Mouse (Mus musculus) retina, adult 2 months (tissue): ENCODE measurements around the gene Dpep2nb.
"Not testable (repeated sequence)": the region's sequence is repeated elsewhere in the genome, so short reads cannot be mapped to it uniquely, and the experiment has no call there.

ENCODE experiments used
- DNase-seq: peaks from one replicate; pipeline ENCODE4 v3.0.0-alpha.2; 2012; ENCODE audit warnings: low read depth, low spot score

Dpep2nb gene

DNA sequence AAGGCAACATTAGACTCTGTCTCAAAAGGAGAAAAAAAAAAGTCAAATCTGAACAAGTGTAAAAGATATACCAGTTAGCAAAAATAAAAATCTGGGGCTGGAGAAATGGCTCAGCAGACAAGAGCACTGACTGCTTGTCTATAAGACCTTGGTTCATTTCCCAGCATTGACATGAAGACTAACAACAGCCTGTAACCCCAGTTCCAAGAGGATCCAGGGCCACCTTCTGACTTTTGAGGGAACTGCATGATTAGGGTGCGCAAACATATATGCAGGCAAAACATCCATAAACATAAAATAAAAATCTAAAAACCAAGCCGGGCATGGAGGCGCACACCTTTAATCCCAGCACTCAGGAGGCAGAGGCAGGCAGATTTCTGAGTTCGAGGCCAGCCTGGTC, 638 bp upstream of the Dpep2nb start:
- DNase-seq: no peak

DNA sequence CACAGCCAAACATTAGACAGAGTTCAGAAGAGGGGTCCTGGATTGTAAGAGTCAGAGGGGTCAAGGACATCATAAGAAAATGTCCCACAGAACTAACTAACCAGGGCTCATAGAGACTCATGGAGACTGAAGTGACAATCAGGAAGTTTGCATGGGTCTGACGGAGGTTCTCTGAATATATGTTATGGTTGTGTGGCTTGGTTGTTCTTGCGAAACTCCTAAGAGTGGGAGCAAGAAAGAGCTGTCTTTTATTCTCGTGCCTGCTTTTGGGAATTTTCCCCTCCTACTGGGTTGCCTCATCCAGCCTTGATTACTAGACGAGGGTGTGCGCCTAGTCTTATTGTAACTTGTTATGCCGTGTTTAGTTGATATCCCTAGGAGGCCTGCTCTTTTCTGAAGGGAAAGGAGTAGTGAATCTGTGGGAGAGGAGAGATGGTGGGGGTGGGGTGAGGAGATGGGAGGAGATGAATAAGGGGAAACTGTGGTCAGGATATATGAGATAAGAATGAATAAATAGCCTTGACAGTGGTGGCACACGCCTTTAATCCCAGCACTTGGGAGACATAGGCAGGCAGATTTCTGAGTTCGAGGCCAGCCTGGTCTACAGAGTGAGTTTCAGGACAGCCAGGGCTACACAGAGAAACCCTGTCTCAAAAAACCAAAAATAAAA, 1.1 kb downstream of the Dpep2nb start:
- no peak for DNase-seq

DNA sequence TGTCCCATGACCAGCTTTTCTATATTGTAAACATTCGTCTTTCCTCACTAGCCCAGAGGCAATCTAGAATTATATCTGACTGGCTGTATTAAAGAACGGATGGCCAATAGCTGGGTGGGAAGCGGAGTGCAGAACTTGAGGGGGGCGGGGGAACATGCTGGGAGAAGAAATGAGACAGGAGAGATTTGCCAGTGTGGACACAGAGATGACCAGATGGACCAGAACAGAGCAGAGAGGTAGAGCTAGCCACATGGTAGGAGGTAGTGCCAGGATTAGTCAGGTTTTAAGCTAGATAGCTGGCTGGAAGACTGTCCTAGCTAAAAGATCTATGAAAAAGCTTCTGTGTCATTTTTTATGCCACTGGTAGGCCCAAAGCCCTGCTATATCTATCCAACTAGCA, 3.9 kb downstream of the Dpep2nb start:
- DNase-seq: no peak

DNA sequence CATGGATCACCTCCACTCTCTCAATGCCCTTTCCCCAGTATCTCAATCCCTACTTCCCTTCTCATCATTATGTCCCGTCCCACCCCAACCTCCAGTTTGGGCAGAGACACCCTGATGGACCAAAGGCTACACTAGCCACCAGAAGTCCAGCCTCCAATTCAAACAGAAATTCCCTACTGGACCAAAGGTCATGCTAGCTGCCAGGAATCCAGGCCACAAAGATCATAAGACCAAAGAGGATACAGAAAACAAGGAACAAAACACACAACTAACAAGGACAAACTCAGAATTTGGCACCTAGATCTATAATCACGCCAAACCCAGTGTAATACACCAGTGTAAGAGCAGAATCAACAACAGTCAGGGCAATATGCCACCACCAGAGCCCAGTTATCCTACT, 6.8 kb downstream of the Dpep2nb start:
- no peak for DNase-seq

DNA sequence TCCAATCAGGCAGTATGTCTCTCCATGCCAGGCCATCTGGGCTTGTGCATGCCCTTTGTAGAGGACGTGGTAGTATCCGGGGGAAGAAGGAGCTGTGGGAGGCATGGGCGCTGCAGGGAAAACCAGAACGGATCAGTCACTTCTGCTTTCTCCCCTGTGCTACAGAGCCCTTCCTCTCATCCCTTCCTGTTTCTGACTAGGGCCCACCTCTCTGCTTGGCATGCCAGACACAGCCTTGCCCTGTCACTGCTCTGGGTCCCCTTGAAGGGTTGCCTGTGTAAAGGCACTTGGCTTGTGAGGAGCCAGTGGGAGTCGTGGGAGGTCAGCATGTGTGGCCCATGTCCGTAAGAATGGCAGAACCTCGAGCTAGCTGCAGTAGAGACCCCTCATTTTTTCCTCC, 9.4 kb downstream of the Dpep2nb start:
- DNase-seq: no peak

DNA sequence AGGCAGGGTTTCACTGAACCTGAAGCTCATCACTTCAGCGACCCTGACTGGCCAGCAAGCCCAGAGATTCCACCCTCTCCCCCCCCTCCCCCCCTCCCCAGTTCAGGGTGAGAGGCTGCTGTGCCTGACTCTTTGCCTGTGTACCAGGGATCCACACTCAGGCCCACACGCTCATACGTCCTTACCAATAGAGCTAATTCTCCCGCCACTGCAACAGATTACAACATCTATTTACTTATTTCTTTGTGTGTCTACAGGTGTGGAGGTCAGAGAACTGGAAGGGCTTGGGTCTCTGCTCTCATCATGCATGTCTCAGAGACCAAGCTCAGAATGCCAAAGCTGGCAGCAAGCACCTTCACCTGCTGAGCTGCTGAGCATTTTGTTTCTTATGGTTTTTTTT, 12.5 kb downstream of the Dpep2nb start:
- DNase-seq: no peak

DNA sequence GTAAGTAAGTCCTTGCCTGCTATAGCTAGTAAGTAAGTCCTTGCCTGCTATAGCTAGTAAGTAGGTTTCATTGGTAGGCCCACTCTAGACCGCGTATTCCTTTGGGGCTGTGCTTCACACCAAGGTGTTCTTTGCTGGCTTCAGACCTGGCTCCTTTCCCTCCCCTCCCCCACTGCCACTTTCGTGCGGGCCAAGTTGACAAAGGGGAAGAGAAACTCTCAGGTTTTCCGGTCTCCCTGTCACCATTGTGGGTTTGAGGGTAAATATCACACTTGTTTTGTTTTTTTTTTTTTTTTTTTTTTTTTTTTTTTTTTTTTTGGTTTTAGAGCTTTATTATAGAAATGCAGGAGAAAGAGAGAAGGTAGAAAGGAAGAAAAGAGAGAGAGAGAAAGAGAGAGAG, 13.3 kb downstream of the Dpep2nb start:
- no peak for DNase-seq

DNA sequence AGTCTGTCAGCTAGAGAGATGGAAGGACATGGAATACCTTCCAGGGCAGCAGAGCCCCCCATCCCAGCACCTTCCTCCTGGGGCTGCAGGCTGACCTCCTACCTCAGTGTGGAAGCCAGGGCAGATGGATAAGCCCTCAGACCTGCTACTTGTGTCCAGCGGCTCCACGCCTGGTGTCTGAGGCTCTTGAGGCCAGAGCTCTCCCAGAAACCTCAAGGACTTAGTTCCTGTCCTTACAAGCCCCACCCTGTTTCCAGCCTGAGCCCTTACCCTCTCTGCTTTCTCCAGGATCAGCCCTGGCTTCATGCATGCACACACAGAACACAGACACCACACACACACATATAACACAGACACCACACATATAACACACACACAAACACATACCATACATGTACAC, 14.2 kb downstream of the Dpep2nb start:
- DNase-seq: no peak

DNA sequence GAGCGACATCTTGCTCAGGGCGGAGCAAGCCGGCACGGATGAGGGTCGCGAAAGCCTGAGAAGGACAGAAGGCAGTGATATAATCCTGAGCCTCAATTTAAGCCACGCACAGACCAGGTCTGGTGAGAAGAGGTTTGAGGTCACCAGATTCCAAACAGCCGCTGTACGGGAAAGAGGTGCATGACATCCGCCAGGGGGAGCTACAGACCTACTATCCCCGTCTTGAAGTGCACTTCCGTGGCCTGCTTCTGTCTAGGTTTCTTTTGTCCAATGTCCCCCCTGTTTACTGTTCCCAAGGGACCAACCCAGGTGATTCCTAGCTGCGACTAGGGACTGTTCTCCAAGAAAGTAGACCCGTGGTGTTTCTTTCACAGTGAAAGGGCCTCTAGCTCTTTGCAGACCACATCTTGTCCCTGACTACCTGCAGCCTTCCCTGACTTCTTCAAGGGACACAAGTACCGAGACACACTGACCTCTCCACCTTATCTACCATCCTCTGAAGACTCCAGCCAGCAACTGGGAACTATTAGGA, 14.9 kb downstream of the Dpep2nb start, which contains the start of gene Dus2:
Gene Dus2 (plus strand): TSS at position 482 of the 532 bp plus-strand sequence.
- peak; percentile 63 for DNase-seq

DNA sequence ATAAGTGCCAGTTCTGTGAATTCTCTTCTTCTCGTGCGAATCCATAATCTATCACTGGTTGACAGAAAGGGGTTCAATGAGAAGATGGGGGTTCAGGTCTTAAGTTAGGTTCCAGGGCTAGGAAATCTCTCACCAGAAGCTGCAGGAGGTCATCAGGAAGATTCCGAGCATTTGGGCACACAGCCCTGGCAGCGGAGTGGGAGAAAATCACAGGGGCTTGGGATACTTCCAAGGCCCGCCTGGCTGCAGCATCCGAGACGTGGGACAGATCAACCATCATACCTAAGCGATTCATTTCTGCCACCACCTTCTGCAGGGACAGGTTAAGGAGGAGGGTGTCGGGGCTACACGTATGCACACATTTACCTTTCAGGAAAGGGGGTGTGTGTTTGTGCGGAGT, 17.2 kb downstream of the Dpep2nb start:
- DNase-seq: no peak

DNA sequence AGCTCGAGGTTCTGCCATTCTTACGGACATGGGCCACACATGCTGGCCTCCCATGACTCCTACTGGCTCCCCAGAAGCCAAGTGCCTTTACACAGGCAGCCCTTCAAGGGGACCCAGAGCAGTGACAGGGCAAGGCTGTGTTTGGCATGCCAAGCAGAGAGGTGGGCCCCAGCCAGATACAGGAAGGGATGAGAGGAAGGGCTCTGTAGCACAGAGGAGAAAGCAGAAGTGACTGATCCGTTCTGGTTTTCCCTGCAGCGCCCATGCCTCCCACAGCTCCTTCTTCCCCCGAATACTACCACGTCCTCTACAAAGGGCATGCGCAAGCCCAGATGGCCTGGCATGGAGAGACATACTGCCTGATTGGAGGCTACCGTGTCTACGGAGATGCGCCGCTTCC, 22.4 kb downstream of the Dpep2nb start:
- not testable (repeated sequence) for DNase-seq

DNA sequence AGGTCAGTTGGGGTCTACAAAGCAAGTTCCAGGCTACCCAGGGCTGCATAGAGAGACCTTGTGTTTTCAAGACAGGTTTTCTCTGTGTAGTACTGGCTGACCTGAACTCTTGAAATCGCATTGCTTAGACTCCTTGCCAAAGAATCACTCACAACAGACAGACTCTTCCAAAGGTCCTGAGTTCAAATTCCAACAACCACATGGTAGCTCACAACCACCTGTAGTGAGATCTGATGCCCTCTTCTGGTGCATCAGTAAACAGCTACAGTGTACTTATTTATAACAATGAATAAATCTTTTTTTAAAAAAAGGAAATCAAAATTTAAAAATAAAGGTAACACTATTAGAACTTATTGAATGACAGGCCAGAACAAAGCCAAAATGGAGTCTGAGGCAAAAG, 24.6 kb downstream of the Dpep2nb start:
- DNase-seq: no peak

DNA sequence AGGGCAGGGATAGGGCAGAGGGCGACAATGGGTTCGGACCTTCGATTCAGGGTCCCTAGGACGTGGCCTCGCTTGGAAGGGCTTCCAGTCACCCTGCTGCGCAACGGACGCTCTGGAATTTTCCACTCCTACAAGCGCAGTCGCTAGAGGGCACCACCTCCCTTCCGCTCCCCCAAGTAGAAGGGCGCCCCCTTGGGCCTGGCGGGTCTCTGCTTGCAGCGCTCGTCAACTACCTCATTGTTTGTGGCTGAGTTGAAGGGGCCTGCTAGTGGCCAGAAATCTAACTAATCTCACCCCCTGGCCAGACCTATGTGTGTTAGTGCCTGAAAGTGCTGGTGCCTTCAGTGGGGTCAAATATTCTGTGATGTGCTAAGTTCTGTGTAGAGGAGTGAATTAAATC, 26.4 kb downstream of the Dpep2nb start, which contains the start of gene Dpep3:
Gene Dpep3 (minus strand): TSS at position 105 of the 400 bp plus-strand sequence.
- DNase-seq: no peak

DNA sequence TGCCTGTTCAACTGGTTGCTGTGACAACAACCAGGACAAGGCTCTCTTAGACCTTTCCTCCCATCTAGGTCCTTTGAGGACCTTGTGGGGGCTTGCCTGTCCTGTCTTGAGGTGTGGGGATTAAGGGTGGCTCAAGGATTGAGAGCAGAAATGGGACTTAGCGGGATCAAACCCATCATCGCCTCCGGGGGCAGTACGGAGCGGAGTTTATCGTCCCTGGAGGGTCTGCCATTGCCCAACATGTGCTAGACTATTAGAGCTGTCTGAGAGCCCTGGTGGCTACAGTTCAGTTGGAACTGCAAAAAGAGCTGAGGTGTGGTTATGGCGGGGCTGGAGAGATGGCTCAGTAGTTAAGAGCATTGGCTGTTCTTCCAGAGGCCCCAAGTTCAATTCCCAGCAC, 30.4 kb downstream of the Dpep2nb start:
- no peak for DNase-seq

DNA sequence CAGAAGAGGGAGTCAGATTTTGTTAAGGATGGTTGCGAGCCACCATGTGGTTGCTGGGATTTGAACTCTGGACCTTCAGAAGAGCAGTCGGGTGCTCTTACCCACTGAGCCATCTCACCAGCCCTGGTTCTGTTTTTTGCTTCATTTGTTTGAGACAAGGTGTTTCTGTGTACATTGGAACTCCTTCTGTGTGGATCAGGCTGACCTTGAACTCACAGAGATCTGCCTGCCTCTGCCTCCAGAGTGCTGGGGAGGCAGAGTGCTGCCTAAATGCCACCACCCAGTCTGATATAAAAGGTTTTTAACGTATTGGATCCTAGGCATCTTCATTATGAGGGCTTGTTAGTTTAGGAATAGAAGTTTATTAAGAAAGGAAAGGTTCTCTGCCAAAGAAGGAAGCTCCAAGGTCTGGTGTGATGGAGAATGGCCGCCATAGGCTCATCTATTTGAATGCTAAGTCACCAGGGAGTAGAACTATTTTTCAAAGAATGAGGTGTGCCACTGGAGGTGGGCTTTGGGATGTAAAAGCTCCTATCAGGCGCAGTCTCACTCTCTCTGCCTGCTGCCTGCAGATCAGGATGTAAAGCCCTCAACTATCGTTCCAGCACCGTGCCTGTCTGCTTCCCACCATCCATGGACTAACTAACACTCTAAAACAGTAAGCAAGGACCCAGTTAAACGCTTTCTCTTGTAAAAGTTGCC, 34.6 kb downstream of the Dpep2nb start:
- no peak for DNase-seq

DNA sequence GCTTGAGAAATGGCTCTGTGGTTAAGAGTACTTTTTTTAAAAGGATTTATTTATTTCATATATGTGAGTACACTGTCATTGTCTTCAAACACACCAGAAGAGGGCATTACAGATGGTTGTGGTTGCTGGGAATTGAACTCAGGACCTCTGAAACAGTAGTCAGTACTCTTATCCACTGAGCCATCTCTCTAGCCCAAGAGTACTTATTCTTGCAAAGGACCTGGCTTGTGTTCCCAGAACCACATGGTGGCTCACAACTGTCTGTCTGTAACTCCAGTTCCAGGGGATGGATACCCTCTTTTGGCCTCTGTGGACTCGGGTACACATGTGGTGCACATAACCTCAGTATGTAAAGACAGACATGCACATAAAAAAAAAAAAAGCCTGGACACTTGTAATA, 36.4 kb downstream of the Dpep2nb start:
- DNase-seq: no peak

DNA sequence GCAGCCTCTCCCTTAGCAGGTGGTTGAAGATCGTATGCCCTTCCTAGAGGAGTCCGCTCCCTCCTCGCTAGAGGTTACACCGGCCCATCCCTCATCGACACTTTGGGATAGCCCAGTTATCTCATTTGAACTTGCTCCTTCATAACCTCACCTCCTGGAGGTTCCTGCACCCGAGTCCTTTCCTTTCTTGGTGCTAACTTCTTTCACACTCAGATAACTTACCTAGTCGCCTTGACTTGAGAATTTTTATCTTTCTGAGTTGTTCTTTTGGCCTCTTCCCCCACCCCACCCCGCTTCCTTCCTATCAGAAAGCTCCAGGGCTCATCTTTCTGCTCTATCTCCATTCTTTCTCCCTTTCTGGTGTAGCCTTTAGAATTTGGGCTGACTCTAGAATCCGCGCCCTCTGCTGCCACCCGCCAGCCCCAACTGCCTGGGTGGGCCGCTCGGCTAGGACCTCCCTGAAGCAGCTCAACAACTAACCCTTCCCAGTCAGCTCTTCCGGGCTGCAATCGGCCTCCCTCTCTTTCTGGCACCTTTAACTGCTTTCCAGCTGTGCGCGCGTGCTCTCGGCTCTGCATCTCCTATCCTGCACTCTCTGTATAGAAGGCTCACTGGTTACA, 39.0 kb downstream of the Dpep2nb start:
- DNase-seq: no peak

DNA sequence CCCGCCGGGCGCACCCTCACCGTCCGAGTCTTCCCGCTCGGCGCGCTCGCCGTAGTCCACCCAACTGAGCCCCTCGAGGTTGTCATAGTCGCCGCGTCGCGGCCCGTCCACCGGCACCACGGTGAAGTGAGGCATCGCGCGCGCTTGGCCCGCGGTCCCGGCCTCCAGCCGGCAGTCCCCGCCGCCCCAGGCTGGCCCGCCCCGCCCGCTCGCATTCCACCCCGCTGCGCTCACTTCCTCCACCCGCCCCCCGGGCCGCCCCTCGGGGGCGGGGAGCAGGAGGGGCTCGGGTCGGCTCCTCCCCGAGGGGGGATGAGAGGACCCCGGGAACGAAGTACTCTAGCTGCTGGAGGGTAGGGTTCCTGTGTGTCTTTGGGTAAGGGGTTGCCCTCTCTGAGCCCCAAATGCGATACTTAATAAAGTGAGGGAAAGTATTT, 39.9 kb downstream of the Dpep2nb start, which contains the start of gene Slc12a4:
Gene Slc12a4 (minus strand): TSS at position 193 of the 437 bp plus-strand sequence.
- no peak for DNase-seq

DNA sequence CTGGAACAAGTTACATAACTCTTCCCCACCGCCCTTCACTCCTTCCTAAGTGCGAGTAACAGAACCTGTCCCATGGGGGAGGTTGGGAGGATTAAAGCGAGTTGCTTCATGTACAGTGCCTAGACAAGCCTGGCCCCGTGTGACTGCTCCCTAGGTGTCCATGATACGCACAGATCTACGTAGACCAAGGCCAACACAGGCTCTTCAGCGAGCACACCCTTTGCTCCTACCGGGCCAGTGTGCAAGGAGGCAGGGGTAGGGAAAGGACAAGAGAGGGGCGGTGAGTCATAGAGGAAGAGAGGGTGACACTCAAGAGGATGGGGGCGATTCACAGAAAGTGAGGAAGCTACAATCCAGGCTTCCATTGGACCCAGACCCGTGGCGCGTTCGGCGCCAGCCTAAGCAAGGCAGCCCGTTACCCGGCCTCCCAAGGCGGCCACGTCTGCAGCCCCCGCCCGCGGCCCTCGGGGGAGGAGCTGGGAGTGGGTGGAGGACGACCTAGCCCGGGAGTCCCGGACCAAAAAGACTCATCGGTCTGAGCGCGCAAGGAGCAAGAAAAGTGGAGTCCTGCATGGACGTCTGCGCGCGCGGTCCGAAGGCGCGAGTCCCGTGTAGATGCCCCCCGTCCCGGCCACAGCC, 40.4 kb downstream of the Dpep2nb start:
- no peak for DNase-seq

DNA sequence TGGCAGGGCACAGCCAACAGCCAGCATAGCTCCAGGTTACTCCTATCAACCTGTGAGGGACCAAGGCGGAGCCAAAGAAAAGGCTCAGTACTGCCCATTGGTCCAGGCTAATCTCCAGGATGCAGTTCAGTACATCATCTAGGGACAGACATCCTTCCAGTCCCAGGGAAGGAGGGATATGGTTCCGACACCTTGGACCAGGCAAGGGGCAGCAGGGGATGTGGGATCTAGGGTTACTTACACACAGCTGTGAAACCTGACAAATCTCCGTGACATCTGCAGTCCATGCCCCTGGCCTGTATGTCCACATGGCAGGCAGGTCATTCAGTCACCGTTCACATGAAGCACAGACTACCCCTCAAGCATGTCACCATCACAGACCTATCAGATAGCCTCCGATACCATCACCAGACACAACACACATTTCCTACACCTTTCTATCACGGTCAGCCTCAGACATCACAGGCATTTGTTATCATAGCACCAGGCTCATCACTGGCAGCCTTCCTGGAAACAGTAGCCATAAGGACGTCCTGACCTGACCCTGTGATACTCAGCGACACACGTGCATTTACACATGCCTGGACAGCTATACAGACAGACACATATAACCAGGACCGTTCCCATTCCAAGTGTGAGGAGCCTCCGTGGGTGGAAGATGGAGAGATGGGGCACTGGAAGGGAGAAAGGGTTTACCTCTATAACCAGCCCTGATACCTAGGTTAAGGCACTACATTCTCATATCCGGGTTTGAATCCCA, 41.1 kb downstream of the Dpep2nb start:
- no peak for DNase-seq

DNA sequence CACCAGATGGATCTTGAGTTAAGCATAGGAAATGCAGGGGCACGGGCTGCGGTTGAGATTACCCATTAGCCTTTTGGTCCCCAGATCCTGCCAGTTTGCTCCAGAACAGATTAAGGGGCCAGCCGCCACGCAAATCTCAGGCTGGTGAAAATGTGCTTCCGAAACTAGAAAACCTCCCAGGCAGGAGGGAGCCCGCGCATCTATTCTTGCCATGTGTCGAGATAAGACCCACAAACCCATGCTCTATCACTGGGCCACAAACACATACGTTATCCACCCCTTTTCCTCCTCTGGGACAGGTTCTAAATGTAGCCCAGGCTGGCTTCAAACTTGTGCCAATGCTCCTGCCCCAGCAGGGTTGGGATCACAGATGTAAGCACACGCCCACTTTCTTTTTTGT, 44.2 kb downstream of the Dpep2nb start:
- no peak for DNase-seq
